Mouse (Mus musculus) CH12.LX (cell line): ENCODE measurements around the gene Impg1. TPM values are rescaled to one million over a fixed set of nuclear protein-coding genes. Genes with fewer than 3 reads are reported as not detected.
A peak's percentile ranks its signal among the peaks of the same experiment; 100 is the strongest.

ENCODE experiments used
- DNase-seq: peaks from one replicate; pipeline ENCODE4 v3.0.0-alpha.2; 2013; ENCODE audit errors: extremely low read depth
- H3K27ac ChIP-seq: 2 replicates; pipeline ENCODE4 v1.5.1; 2012; ENCODE audit warnings: low read depth, mild to moderate bottlenecking, control low read depth, moderate library complexity; ENCODE audit not compliant: insufficient read depth
- H3K27me3 ChIP-seq: replicated peaks from 2 replicates; pipeline ENCODE3; 2012; ENCODE audit warnings: inconsistent platforms
- H3K36me3 ChIP-seq, 2 experiments: replicated peaks in 1 of 2; 2 replicates each; pipeline versions ENCODE3 to v1.6.1; 2012; ENCODE audit warnings: inconsistent platforms in 1 of 2, low read length in 1 of 2, mild to moderate bottlenecking in 1 of 2, mixed read lengths in 1 of 2, moderate library complexity in 1 of 2; ENCODE audit not compliant: control insufficient read depth in 1 of 2, insufficient read depth in 1 of 2
- H3K4me1 ChIP-seq, 2 experiments: 2 replicates each; pipeline ENCODE4 v1.6.1; 2012; ENCODE audit warnings: inconsistent platforms in 1 of 2, moderate library complexity in 1 of 2; ENCODE audit not compliant: insufficient read depth in 2 of 2, control insufficient read depth in 1 of 2
- H3K4me2 ChIP-seq: 2 replicates; pipeline ENCODE4 v1.6.1; 2012; ENCODE audit warnings: low read depth, mild to moderate bottlenecking, control low read depth; ENCODE audit not compliant: poor library complexity, insufficient read depth, severe bottlenecking
- H3K4me3 ChIP-seq, 3 experiments: fragments of 150-350 bp in 1 of 3; sonication (generic) in 1 of 3; replicated peaks in 1 of 3; 2 replicates each; pipeline versions ENCODE3 to v1.5.1; 2011 to 2012; ENCODE audit warnings: low read depth in 2 of 3, low read length in 2 of 3, mild to moderate bottlenecking in 2 of 3, moderate library complexity in 2 of 3, control low read depth in 1 of 3, improper control_type of control experiment in 1 of 3, inconsistent platforms in 1 of 3, mixed read lengths in 1 of 3; ENCODE audit not compliant: poor library complexity in 1 of 3
- H3K79me2 ChIP-seq: replicated peaks from 2 replicates; pipeline ENCODE4 v1.6.1; 2012; ENCODE audit warnings: mild to moderate bottlenecking, moderate library complexity; ENCODE audit not compliant: control insufficient read depth, poor library complexity, insufficient read depth, severe bottlenecking; ENCODE audit errors: extremely low read depth
- H3K9ac ChIP-seq: 2 replicates; pipeline ENCODE4 v1.6.1; 2012; ENCODE audit warnings: low read depth, mild to moderate bottlenecking, control low read depth, moderate library complexity; ENCODE audit not compliant: insufficient read depth
- H3K9me3 ChIP-seq: replicated peaks from 2 replicates; pipeline ENCODE3; 2012; ENCODE audit warnings: low read length, inconsistent platforms, mixed read lengths
- BHLHE40 ChIP-seq: IDR thresholded peaks from 2 replicates; pipeline ENCODE4 v1.6.1; 2011; ENCODE audit warnings: mild to moderate bottlenecking, low read depth, low read length, improper control_type of control experiment
- CHD1 ChIP-seq: IDR thresholded peaks from 2 replicates; pipeline ENCODE4 v1.6.1; 2012; ENCODE audit warnings: low read depth, low read length, improper control_type of control experiment, inconsistent platforms
- CTCF ChIP-seq, 2 experiments: IDR thresholded peaks in 1 of 2; conservative IDR thresholded peaks in 1 of 2; 2 replicates each; pipeline ENCODE4 v1.5.1; 2011 to 2012; ENCODE audit warnings: low read depth in 2 of 2, low read length in 2 of 2, improper control_type of control experiment in 1 of 2, inconsistent platforms in 1 of 2, mild to moderate bottlenecking in 1 of 2, moderate library complexity in 1 of 2
- E2F4 ChIP-seq: IDR thresholded peaks from 2 replicates; pipeline ENCODE4 v1.6.1; 2011; ENCODE audit warnings: low read depth, low read length, improper control_type of control experiment; ENCODE audit not compliant: insufficient replicate concordance
- ELF1 ChIP-seq: IDR thresholded peaks from 2 replicates; pipeline ENCODE4 v1.6.1; 2014; ENCODE audit warnings: low read depth, mild to moderate bottlenecking, inconsistent platforms, low read length, improper control_type of control experiment
- EP300 ChIP-seq: IDR thresholded peaks from 2 replicates; pipeline ENCODE4 v1.6.1; 2011; ENCODE audit warnings: low read length, improper control_type of control experiment
- HCFC1 ChIP-seq: IDR thresholded peaks from 2 replicates; pipeline ENCODE4 v1.6.1; 2012; ENCODE audit warnings: low read depth, mild to moderate bottlenecking, inconsistent platforms, low read length, improper control_type of control experiment
- IRF4 ChIP-seq: IDR thresholded peaks from 2 replicates; pipeline ENCODE4 v1.6.1; 2014; ENCODE audit warnings: low read depth, mild to moderate bottlenecking, inconsistent platforms, low read length, improper control_type of control experiment
- JUND ChIP-seq: conservative IDR thresholded peaks from 2 replicates; pipeline ENCODE4 v1.6.1; 2011; ENCODE audit warnings: low read depth, low read length, improper control_type of control experiment
- MAFK ChIP-seq: IDR thresholded peaks from 2 replicates; pipeline ENCODE4 v1.6.1; 2011; ENCODE audit warnings: low read length, improper control_type of control experiment; ENCODE audit not compliant: insufficient replicate concordance
- MAX ChIP-seq: IDR thresholded peaks from 2 replicates; pipeline ENCODE4 v1.6.1; 2011; ENCODE audit warnings: low read length, improper control_type of control experiment
- MAZ ChIP-seq: IDR thresholded peaks from 2 replicates; pipeline ENCODE4 v1.6.1; 2012; ENCODE audit warnings: low read depth, mild to moderate bottlenecking, inconsistent platforms, low read length, improper control_type of control experiment, moderate library complexity
- MEF2A ChIP-seq: IDR thresholded peaks from 2 replicates; pipeline ENCODE4 v1.6.1; 2014; ENCODE audit warnings: low read depth, mild to moderate bottlenecking, inconsistent platforms, low read length, improper control_type of control experiment, borderline replicate concordance
- NRF1 ChIP-seq: IDR thresholded peaks from 2 replicates; pipeline ENCODE4 v1.6.1; 2014; ENCODE audit warnings: low read depth, mild to moderate bottlenecking, inconsistent platforms, low read length, improper control_type of control experiment, moderate library complexity
- POLR2A ChIP-seq: IDR thresholded peaks from 2 replicates; pipeline ENCODE4 v1.6.1; 2011; ENCODE audit warnings: low read depth, mild to moderate bottlenecking, improper control_type of control experiment, low read length
- RAD21 ChIP-seq: IDR thresholded peaks from 2 replicates; pipeline ENCODE4 v1.6.1; 2011; ENCODE audit warnings: low read depth, mild to moderate bottlenecking, low read length, improper control_type of control experiment, moderate library complexity
- RCOR1 ChIP-seq: conservative IDR thresholded peaks from 2 replicates; pipeline ENCODE4 v1.6.1; 2012; ENCODE audit warnings: low read depth, mild to moderate bottlenecking, inconsistent platforms, low read length, improper control_type of control experiment
- SMC3 ChIP-seq: IDR thresholded peaks from 2 replicates; pipeline ENCODE4 v1.6.1; 2011; ENCODE audit warnings: low read depth, low read length, improper control_type of control experiment
- TBP ChIP-seq: conservative IDR thresholded peaks from 2 replicates; pipeline ENCODE4 v1.6.1; 2011; ENCODE audit warnings: low read depth, low read length, improper control_type of control experiment
- TCF12 ChIP-seq: IDR thresholded peaks from 2 replicates; pipeline ENCODE4 v1.6.1; 2014; ENCODE audit warnings: low read depth, mild to moderate bottlenecking, inconsistent platforms, low read length, improper control_type of control experiment
- UBTF ChIP-seq: IDR thresholded peaks from 2 replicates; pipeline ENCODE4 v1.6.1; 2012; ENCODE audit warnings: low read depth, mild to moderate bottlenecking, inconsistent platforms, low read length, improper control_type of control experiment, moderate library complexity
- USF1 ChIP-seq: IDR thresholded peaks from 2 replicates; pipeline ENCODE4 v1.6.1; 2014; ENCODE audit warnings: low read depth, mild to moderate bottlenecking, inconsistent platforms, low read length, improper control_type of control experiment
- USF2 ChIP-seq: conservative IDR thresholded peaks from 2 replicates; pipeline ENCODE4 v1.6.1; 2011; ENCODE audit warnings: low read depth, low read length, improper control_type of control experiment
- ZKSCAN1 ChIP-seq: IDR thresholded peaks from 2 replicates; pipeline ENCODE4 v1.6.1; 2012; ENCODE audit warnings: low read depth, inconsistent platforms, low read length, improper control_type of control experiment, borderline replicate concordance
- ZNF384 ChIP-seq: IDR thresholded peaks from 2 replicates; pipeline ENCODE4 v1.6.1; 2012; ENCODE audit warnings: low read depth, low read length, improper control_type of control experiment, inconsistent platforms
- dilution Hi-C: fragments of 300-500 bp; cut with MboI; formaldehyde crosslinking; loops from 2 replicates; pipeline ENCODE4 v1.14.3; 2020; ENCODE audit warnings: low sequenced_read_pairs; ENCODE audit not compliant: extremely low pct_unique_long_range_greater_than_20kb, extremely low pct_ligation_motif_present
- in situ Hi-C: fragments of 300-500 bp; cut with MboI; formaldehyde crosslinking; loops from 3 replicates; pipeline ENCODE4 v1.14.3; 2019; ENCODE audit warnings: low sequenced_read_pairs, low pct_ligation_motif_present, low pct_unique_long_range_greater_than_20kb, mixed read lengths
- polyA plus RNA-seq: library from polyadenylated mRNA; unstranded; fragments of >175 nt; gene quantifications from 2 replicates; pipeline ENCODE4 v1.2.1, GENCODE M21; 2012; ENCODE audit warnings: low read depth; ENCODE audit not compliant: insufficient read length
- total RNA-seq, 2 experiments: library from RNA; depleted of rRNA; stranded (reverse); fragments of 300-350 nt in 1 of 2; fragments of >200 nt in 1 of 2; gene quantifications; 2 replicates each; pipeline ENCODE4 v1.2.3; 2012 to 2014

Gene Impg1
- total and polyA plus RNA-seq, 3 experiments = 0.13 to 0.90 (median 0.42) TPM

- H3K9me3 ChIP-seq = no peaks in the 10 kb centered on the region
- H3K27ac ChIP-seq = no peak overlapping the region
- dilution Hi-C loops = no loop called here
These were observed 79.3 kb downstream of the Impg1 start for GRCm38 (mm10) chr9:80386000-80386399.

GRCm38 (mm10) chr9:80382711-80383110 is 82.6 kb downstream of the Impg1 start:
- peaks cover 0 to 16% of the 10 kb centered on the region in 2 experiments; a peak in 2 of 4 replicates for H3K4me1 ChIP-seq
- no peak overlapping the region for H3K9ac ChIP-seq
- no peak overlapping the region for H3K4me2 ChIP-seq
- no peak overlapping the region for H3K4me3 ChIP-seq
- no peak overlapping the region for H3K27ac ChIP-seq
- no peaks in the 10 kb centered on the region for H3K36me3 ChIP-seq
- H3K79me2 ChIP-seq = no peaks in the 10 kb centered on the region
- H3K27me3 ChIP-seq = no peaks in the 10 kb centered on the region
- in situ Hi-C loops = no loop called here
- no peaks in the 10 kb centered on the region for H3K9me3 ChIP-seq
- no peak for TF ChIP-seq ZNF384
- no peak for TF ChIP-seq USF2
- TF ChIP-seq MAX = no peak
- no peak for TF ChIP-seq BHLHE40
- no peak for TF ChIP-seq MAFK
- TF ChIP-seq UBTF = no peak
- no peak for TF ChIP-seq JUND
- TF ChIP-seq ZKSCAN1 = no peak
- no peak for TF ChIP-seq NRF1
- no peak for TF ChIP-seq CHD1
- TF ChIP-seq ELF1 = no peak
- no peak for TF ChIP-seq CTCF (conservative IDR thresholded peaks at IDR 0.05 in 1 of 2, IDR thresholded peaks at IDR 0.05 in 1 of 2; ENCODE audit: low read depth in 2 of 2, low read length in 2 of 2)
- TF ChIP-seq MAZ = no peak
- no peak for TF ChIP-seq POLR2A
- TF ChIP-seq TBP = no peak
- no peak for TF ChIP-seq USF1
- TF ChIP-seq EP300 = no peak
- TF ChIP-seq E2F4 = no peak
- TF ChIP-seq, all 38 proteins: peak for 0
- no peak for DNase-seq
- dilution Hi-C loops = no loop called here

More at GRCm38 (mm10) chr9:80386000-80386399, 79.3 kb downstream of the Impg1 start:
- Histone ChIP-seq H3K4me1 (peaks cover 0 to 11% of the 10 kb centered on the region in 2 experiments; a peak in 1 of 4 replicates), H3K27me3 (no peaks in the 10 kb centered on the region), H3K36me3 (no peaks in the 10 kb centered on the region), H3K4me2 (peak overlapping the region; percentile 63; the same call in 1 of the 2 replicates), H3K9ac (no peak overlapping the region), H3K4me3 (no peak overlapping the region), H3K79me2 (no peaks in the 10 kb centered on the region)
- peak; percentile 50 for DNase-seq
- in situ Hi-C loops = no loop called here
- no peak for TF ChIP-seq ZKSCAN1
- TF ChIP-seq RCOR1 = no peak
- TF ChIP-seq IRF4 = peak; percentile 33; the same call in 1 of the 2 replicates
- peak; percentile 63 to 79 for TF ChIP-seq CTCF (conservative IDR thresholded peaks at IDR 0.05 in 1 of 2, IDR thresholded peaks at IDR 0.05 in 1 of 2; ENCODE audit: low read depth in 2 of 2, low read length in 2 of 2)
- 0 out of 2 replicates have a peak, but pooled peaks have one; percentile 19 for TF ChIP-seq TCF12
- no peak for TF ChIP-seq MAZ
- TF ChIP-seq MAX = no peak
- TF ChIP-seq NRF1 = no peak
- TF ChIP-seq SMC3 = peak; percentile 34
- TF ChIP-seq MEF2A = no peak
- TF ChIP-seq RAD21 = peak; percentile 49
- 0 out of 2 replicates have a peak, but pooled peaks have one; percentile 26 for TF ChIP-seq ELF1
- no peak for TF ChIP-seq HCFC1
